Mouse (Mus musculus) spleen, adult 2 months (tissue): ENCODE measurements around the gene Map1a.

ENCODE experiments used
- CTCF ChIP-seq: fragments of 200-500 bp; IDR thresholded peaks from 2 replicates; pipeline ENCODE4 v1.5.1; 2011; ENCODE audit warnings: mild to moderate bottlenecking, inconsistent platforms; ENCODE audit not compliant: insufficient read depth, insufficient read length, insufficient replicate concordance; ENCODE audit errors: extremely low read depth
- POLR2A ChIP-seq: fragments of 200-500 bp; IDR thresholded peaks from 2 replicates; pipeline ENCODE4 v1.6.1; 2011; ENCODE audit warnings: low read depth, low read length, inconsistent platforms

- TF ChIP-seq POLR2A (no peak), CTCF (no peak)
Measured at GRCm38 (mm10) chr2:121298131-121298530, 8.7 kb downstream of the Map1a start.
